Mouse (Mus musculus) macrophage (primary cell): ENCODE data around the gene Snap25. TPM values are rescaled to one million over a fixed set of nuclear protein-coding genes. Genes with fewer than 3 reads are reported as not detected.

Experiments
- H3K27ac ChIP-seq: fragments of 350-480 bp; formaldehyde crosslinking; 2 replicates; pipeline ENCODE4 v1.9.0; 2021
- H3K36me3 ChIP-seq: fragments of 350-480 bp; formaldehyde crosslinking; 2 replicates; pipeline ENCODE4 v1.9.0; 2021; ENCODE audit errors: inconsistent target
- H3K4me3 ChIP-seq: fragments of 350-480 bp; formaldehyde crosslinking; 2 replicates; pipeline ENCODE4 v1.9.0; 2021; ENCODE audit errors: inconsistent target
- H3K79me2 ChIP-seq: fragments of 350-480 bp; formaldehyde crosslinking; 2 replicates; pipeline ENCODE4 v1.9.0; 2021; ENCODE audit errors: inconsistent target
- WGBS: methylation state at CpG from one replicate; pipeline ENCODE4 v1.1.7; 2026; ENCODE audit warnings: inconsistent platforms; ENCODE audit not compliant: missing documents; 5-methylcytosine and 5-hydroxymethylcytosine counted together
- polyA plus RNA-seq: library from polyadenylated mRNA; stranded (reverse); fragments of 250-400 nt; gene quantifications from 3 replicates; pipeline ENCODE4 v1.2.4, GENCODE M21; 2018; ENCODE audit warnings: inconsistent platforms

Gene Snap25
- polyA plus RNA-seq, 1 experiment from 2014 or later: not detected

DNA sequence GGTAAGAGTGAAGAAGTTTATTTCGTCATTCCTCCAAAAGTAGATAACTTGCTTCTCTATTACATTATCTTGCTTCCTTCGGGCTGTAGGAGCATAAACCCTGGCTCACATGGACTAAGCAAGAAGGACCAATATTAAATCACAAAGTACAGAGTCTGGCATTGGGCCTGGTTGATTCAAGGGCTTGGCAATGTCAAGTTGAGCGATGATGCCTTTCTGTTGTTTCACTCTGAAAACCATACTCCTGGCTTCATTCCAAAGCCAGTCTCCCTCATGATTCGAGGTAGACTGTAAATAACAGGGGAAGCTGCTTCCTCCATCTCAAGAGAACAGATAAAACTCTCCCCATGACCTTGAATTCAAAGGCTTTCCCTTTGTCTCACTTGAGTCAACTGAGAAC is 23.8 kb upstream of the Snap25 start:
- WGBS: 55% methylated on average over 4 of the region's 4 CpGs

GRCm38 (mm10) chr2:136691681-136692080 is 21.6 kb upstream of the Snap25 start:
- H3K36me3 ChIP-seq: no peaks in the 10 kb centered on the region
- no peak overlapping the region for H3K4me3 ChIP-seq
- WGBS: 100% methylated on average over 1 of the region's 1 CpGs
- no peak overlapping the region for H3K27ac ChIP-seq
- H3K79me2 ChIP-seq: no peaks in the 10 kb centered on the region

More for the DNA sequence above, 23.8 kb upstream of the Snap25 start:
- Histone ChIP-seq H3K27ac (no peak overlapping the region), H3K4me3 (no peak overlapping the region), H3K36me3 (no peaks in the 10 kb centered on the region), H3K79me2 (no peaks in the 10 kb centered on the region)

GRCm38 (mm10) chr2:136699429-136700227 is 13.6 kb upstream of the Snap25 start:
- H3K79me2 ChIP-seq: no peaks in the 10 kb centered on the region
- H3K4me3 ChIP-seq: no peak overlapping the region
- no peak overlapping the region for H3K27ac ChIP-seq
- no peaks in the 10 kb centered on the region for H3K36me3 ChIP-seq
- WGBS: 78% methylated on average over 3 of the region's 3 CpGs

DNA sequence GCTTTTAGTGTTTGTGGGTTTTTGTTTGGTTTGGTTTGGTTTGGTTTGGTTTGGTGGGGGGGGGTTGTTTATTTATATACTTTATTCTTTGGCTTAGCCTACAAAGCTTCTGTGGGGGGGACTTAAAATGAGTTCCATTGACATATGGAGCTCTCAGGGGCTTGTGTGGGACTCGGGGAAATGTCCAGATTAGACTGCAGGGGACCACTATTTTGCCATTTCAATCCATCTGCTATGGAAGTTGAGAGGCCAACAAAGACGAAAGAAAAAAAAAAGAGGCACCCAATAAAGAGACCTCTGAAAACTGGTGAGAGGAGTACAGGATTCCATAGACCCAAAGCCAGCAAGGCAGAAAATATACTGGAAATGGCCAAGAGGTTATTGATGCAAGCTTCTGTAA is 9.9 kb upstream of the Snap25 start:
- 77% methylated on average over 2 of the region's 2 CpGs for WGBS

DNA sequence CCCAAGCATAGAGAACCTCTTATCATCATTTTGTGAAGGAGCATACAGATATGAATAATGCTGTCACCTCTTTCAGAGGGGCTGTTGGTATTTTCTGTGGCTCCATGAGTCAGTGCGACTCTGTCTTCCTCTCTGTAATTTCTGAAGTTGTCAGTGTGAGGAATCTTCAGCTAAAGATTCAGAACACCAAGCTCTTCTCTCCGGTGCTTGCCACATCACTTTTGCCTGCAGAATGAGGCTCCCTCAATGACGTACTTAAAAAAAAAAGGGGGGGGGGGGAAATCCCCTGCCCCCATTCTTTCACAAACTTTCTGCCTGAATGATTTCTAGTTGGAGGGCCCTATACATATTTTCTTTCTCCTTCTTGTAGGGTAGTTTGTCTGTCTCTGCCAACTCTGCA is 2.1 kb upstream of the Snap25 start:
- H3K36me3 ChIP-seq: no peaks in the 10 kb centered on the region
- no peak overlapping the region for H3K27ac ChIP-seq
- no peaks in the 10 kb centered on the region for H3K79me2 ChIP-seq
- H3K4me3 ChIP-seq: no peak overlapping the region
- 63% methylated on average over 3 of the region's 3 CpGs for WGBS

More for the DNA sequence above, 9.9 kb upstream of the Snap25 start:
- H3K79me2 ChIP-seq: no peaks in the 10 kb centered on the region
- no peak overlapping the region for H3K4me3 ChIP-seq
- no peak overlapping the region for H3K27ac ChIP-seq
- no peaks in the 10 kb centered on the region for H3K36me3 ChIP-seq

- 9% methylated on average over 19 of the region's 28 CpGs for WGBS
- Histone ChIP-seq H3K79me2 (no peaks in the 10 kb centered on the region), H3K4me3 (no peak overlapping the region), H3K27ac (no peak overlapping the region), H3K36me3 (no peaks in the 10 kb centered on the region)
These were observed 1.4 kb upstream of the Snap25 start for GRCm38 (mm10) chr2:136711746-136712440.

DNA sequence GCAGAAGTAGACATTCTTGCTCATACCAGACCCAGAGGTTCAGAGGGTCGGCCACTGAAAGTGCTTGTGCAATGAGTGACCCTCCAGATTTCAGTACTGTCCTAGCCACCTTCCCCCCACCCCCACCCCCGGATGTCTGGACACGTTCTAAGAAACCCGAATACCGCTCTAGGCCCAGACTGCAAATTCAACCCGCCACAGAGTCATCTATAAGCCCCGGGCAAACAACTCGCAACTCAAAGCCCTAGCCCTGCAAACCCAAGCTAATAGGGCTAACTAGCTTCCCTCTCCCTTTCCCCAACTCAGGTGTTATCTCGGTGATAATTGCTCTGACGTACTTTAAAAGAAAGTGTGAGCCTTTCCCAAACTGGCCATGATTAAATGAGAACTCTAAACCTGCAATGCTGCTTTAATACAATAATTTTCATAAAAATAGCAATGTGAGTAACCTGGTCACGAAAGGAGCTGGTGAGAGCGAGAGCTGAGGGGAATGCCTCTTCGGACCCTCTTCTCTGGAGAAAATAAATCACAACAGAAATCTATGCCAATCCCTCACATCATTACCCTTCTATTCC is 725 bp upstream of the Snap25 start:
- no peaks in the 10 kb centered on the region for H3K36me3 ChIP-seq
- 10% methylated on average over 12 of the region's 13 CpGs for WGBS
- H3K27ac ChIP-seq: no peak overlapping the region
- no peaks in the 10 kb centered on the region for H3K79me2 ChIP-seq
- H3K4me3 ChIP-seq: no peak overlapping the region

DNA sequence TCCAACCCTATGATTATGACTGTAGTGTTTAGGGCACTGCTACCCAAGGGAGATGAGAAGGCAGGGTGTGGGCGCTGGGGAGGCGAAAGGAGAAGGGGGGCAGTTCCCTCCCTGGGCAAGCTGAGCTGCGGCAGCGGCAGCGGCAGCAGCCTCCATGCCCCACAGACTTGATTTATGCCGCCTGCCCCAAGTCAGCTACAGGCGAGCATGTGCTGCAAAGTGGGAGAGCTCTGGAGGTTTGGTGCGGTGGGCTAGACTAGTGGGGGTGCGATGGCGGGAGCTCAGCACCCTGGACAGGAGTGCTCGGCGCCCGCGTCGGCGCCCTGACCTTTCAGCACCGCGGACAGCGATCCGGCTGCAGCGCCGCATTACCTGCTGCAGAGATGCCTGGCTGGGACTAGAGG is 757 bp downstream of the Snap25 start:
- Histone ChIP-seq H3K79me2 (no peaks in the 10 kb centered on the region), H3K4me3 (no peak overlapping the region), H3K36me3 (no peaks in the 10 kb centered on the region), H3K27ac (no peak overlapping the region)
- WGBS: 3% methylated on average over 19 of the region's 22 CpGs

DNA sequence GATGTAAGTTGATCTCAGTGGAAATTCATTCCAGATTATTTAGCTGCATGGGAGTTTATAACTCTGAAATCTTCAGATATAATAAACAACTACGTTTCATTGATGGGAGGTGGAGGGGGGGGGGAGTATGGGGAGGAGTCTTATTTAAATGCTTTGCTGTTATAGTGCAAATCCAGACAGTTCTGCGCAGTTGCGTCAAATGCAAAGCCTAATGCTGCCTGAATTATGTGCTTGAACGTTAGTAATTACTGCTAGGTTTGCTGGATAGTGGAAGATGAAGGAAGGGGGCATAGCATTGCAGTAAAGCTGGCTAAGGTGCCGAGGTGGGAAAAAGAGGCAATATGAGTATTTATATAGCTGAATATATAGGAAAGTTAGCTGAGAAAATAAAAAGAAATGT is 2.3 kb downstream of the Snap25 start:
- Histone ChIP-seq H3K79me2 (no peaks in the 10 kb centered on the region), H3K27ac (no peak overlapping the region), H3K4me3 (no peak overlapping the region), H3K36me3 (no peaks in the 10 kb centered on the region)
- 78% methylated on average over 4 of the region's 5 CpGs for WGBS

GRCm38 (mm10) chr2:136716400-136716799 is 3.1 kb downstream of the Snap25 start:
- WGBS: 80% methylated on average over 1 of the region's 1 CpGs
- Histone ChIP-seq H3K27ac (no peak overlapping the region), H3K79me2 (no peaks in the 10 kb centered on the region), H3K4me3 (no peak overlapping the region), H3K36me3 (no peaks in the 10 kb centered on the region)

- no peaks in the 10 kb centered on the region for H3K79me2 ChIP-seq
- H3K36me3 ChIP-seq: no peaks in the 10 kb centered on the region
- H3K27ac ChIP-seq: no peak overlapping the region
- no peak overlapping the region for H3K4me3 ChIP-seq
- WGBS: 22% methylated on average over 4 of the region's 4 CpGs
These were observed 7.0 kb downstream of the Snap25 start for GRCm38 (mm10) chr2:136720235-136720634.

DNA sequence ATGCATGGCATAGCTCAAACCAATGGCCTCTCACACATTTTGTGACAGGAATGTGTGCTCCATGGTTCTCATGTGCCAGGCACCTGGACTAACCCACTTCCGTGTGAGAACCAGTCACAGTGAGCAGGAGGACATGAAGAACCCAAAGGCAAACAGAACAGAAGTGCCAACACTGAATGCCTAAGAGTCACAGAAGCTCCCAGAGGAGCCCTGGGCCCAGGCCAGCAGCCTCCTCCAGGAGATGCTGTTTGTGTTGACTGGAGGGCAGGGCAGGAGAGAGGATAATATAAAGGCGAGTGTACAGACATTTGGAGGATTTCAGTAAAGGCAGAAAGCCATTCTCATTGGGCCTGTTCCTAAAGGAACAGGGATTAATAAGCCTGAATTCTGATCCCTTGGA is 25.0 kb downstream of the Snap25 start:
- Histone ChIP-seq H3K36me3 (no peaks in the 10 kb centered on the region), H3K79me2 (no peaks in the 10 kb centered on the region)
- 89% methylated on average over 2 of the region's 2 CpGs for WGBS

GRCm38 (mm10) chr2:136742230-136742629 is 29.0 kb downstream of the Snap25 start:
- 89% methylated on average over 2 of the region's 2 CpGs for WGBS
- Histone ChIP-seq H3K36me3 (no peaks in the 10 kb centered on the region), H3K27ac (no peak overlapping the region), H3K79me2 (no peaks in the 10 kb centered on the region), H3K4me3 (no peak overlapping the region)

More for the DNA sequence above, 25.0 kb downstream of the Snap25 start:
- Histone ChIP-seq H3K4me3 (no peak overlapping the region), H3K27ac (no peak overlapping the region)

DNA sequence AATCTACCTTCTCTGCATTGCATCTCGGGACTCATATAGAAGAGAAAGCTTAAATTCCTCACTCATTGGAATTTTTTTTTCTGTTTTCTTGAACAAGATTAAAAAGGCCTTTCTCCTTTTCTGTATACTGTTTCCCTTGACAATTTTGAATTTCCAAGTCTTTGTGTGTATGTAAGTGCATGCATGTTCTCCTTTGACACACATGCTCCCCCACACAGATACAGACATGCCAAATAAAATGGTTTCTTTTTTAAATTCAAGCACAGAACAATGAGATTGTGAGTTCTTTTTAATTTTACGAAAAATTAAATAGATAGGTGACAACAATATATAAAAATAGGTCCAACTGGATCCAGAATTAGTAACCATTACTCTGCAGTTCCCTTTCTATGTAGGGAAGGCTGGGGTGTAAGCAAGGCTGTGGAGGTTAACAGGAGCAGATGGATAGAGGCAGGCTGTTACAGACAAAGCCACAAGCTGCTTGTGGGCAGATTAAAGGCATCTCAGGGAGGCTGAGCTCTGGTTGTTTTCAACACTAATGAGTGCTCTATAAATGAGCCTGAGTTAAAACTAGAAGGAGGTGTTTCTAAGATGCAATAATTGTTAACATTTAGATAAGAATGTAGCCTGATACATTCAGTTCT is 31.6 kb downstream of the Snap25 start:
- no peaks in the 10 kb centered on the region for H3K79me2 ChIP-seq
- H3K4me3 ChIP-seq: no peak overlapping the region
- no peak overlapping the region for H3K27ac ChIP-seq
- no peaks in the 10 kb centered on the region for H3K36me3 ChIP-seq
- 73% methylated on average over 2 of the region's 2 CpGs for WGBS
